Mouse (Mus musculus) hindbrain, embryonic 15.5 days (tissue): ENCODE measurements around the gene Mst1r. TPM values are rescaled to one million over a fixed set of nuclear protein-coding genes. Genes with fewer than 3 reads are reported as not detected.
A peak's percentile ranks its signal among the peaks of the same experiment; 100 is the strongest.

Source experiments
- ATAC-seq: fragments of 200-750 bp; cut with Nextera tagmentation; 2 replicates; pipeline ENCODE4 v1.8.0; 2017; ENCODE audit warnings: low read depth, moderate number of reproducible peaks, moderate TSS enrichment; ENCODE audit not compliant: low FRiP score
- H3K27ac ChIP-seq: fragments of 300-500 bp; sonication (generic); replicated peaks from 2 replicates; pipeline ENCODE4 v1.5.1; 2015; ENCODE audit warnings: mild to moderate bottlenecking, inconsistent platforms
- H3K27me3 ChIP-seq: fragments of 300-500 bp; sonication (generic); 2 replicates; pipeline ENCODE4 v1.6.1; 2015; ENCODE audit warnings: control low read depth, inconsistent platforms
- H3K36me3 ChIP-seq: fragments of 300-500 bp; sonication (generic); 2 replicates; pipeline ENCODE4 v1.6.1; 2015; ENCODE audit warnings: control low read depth, inconsistent platforms
- H3K4me1 ChIP-seq: fragments of 300-500 bp; sonication (generic); replicated peaks from 2 replicates; pipeline ENCODE4 v1.6.1; 2015; ENCODE audit warnings: control low read depth, inconsistent platforms
- H3K4me2 ChIP-seq: fragments of 300-500 bp; sonication (generic); 2 replicates; pipeline ENCODE4 v1.6.1; 2015; ENCODE audit warnings: moderate library complexity, mild to moderate bottlenecking, inconsistent platforms
- H3K4me3 ChIP-seq: fragments of 300-500 bp; sonication (generic); 2 replicates; pipeline ENCODE4 v1.5.1; 2015; ENCODE audit warnings: mild to moderate bottlenecking, inconsistent platforms
- H3K9ac ChIP-seq: fragments of 300-500 bp; sonication (generic); 2 replicates; pipeline ENCODE4 v1.6.1; 2015; ENCODE audit warnings: inconsistent platforms
- H3K9me3 ChIP-seq: fragments of 300-500 bp; sonication (generic); 2 replicates; pipeline ENCODE4 v1.6.1; 2016; ENCODE audit warnings: control low read depth, inconsistent platforms
- WGBS: fragments of 180-500 bp; shearing (Covaris S2); methylation state at CpG from one replicate; pipeline ENCODE4 v1.1.7; 2015; 5-methylcytosine and 5-hydroxymethylcytosine counted together
- polyA plus RNA-seq: library from polyadenylated mRNA; unstranded; fragments of >200 nt; fragmentation: Nextera tagmentation; extraction: Ambion mirVana; gene quantifications from 2 replicates; pipeline ENCODE4 v1.2.1, GENCODE M21; 2015

Gene Mst1r
- polyA plus RNA-seq, 1 experiment from 2014 or later = 1.9 TPM

DNA sequence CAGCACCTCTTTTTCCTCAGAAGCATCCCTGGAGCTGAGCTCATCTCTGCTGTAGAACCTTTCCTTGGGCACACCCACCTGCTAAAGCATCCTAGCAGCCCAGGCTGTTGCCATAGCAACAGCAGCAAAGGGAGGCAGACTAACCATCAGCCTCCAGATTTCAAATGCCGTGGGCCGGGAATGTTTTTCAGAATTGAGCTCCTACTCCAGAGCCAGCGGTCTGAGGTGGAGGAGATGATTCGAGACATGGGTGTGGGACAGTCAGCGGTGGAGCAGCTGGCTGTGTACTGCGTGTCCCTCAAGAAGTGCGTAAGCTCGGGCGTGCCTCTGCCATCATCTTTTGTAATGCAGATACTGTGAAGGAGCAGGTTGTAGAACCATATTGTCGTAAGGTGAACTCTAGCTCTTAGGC, 54.7 kb downstream of the Mst1r start:
- Histone ChIP-seq H3K4me3 (0 out of 2 replicates have a peak overlapping the region, but pooled peaks have one; percentile 7), H3K4me1 (peaks cover 22% of the 10 kb centered on the region), H3K27me3 (no peaks in the 10 kb centered on the region), H3K27ac (peak overlapping the region; percentile 82), H3K9ac (0 out of 2 replicates have a peak overlapping the region, but pooled peaks have one; percentile 8), H3K9me3 (no peaks in the 10 kb centered on the region), H3K4me2 (peak overlapping the region; percentile 44), H3K36me3 (no peaks in the 10 kb centered on the region)
- peak; percentile 78 for ATAC-seq
- 60% methylated on average over 10 of the region's 10 CpGs for WGBS

DNA sequence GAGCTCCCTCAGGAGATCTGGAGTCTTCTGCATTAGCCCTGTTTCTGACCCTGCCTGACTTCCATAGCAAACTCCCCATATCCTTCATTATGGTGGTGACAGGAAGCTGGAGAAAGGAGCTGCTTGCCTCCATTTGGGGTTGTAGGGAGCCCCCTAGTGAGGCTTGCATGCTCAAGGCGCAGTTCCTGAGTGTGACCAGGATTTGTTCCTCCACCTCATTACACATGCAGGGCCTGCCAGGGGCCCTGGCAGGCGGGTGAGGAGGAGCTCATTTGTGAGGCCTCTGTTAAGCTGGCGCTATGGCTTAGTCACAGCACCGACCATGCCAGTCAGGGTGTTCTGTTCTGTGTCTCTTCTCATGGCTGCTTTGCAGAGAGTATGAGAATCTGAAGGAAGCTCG, 55.2 kb downstream of the Mst1r start:
- Histone ChIP-seq H3K4me3 (no peak overlapping the region), H3K4me2 (peak overlapping the region; percentile 44), H3K27me3 (no peaks in the 10 kb centered on the region), H3K27ac (peak overlapping the region; percentile 82), H3K36me3 (no peaks in the 10 kb centered on the region), H3K9ac (no peak overlapping the region), H3K4me1 (peaks cover 22% of the 10 kb centered on the region), H3K9me3 (no peaks in the 10 kb centered on the region)
- 44% methylated on average over 5 of the region's 5 CpGs for WGBS
- ATAC-seq = peak; percentile 52; the same call in 1 of the 2 replicates

DNA sequence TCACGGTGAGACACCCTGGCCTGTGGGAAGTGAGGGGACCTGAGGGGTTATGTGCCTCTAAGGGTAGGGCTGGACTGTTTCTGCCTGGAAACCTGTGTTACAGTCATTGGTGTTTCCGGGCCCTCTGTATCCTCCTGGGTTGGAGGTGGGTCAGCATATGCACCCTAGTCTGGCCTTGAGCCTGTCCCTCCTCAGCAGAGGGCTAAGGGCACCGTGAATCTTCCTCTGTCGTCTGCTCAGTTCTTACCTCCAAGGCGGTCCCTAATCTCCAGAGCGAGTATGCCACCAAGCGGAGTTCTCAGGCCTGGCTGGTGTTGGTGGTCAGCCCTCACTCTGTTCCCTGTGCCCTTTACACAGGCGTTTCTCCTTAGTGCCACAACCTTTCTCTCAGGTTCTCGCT, 56.2 kb downstream of the Mst1r start:
- Histone ChIP-seq H3K4me2 (no peak overlapping the region), H3K4me1 (peaks cover 22% of the 10 kb centered on the region), H3K36me3 (no peaks in the 10 kb centered on the region), H3K4me3 (no peak overlapping the region), H3K27ac (no peak overlapping the region), H3K9ac (no peak overlapping the region), H3K9me3 (no peaks in the 10 kb centered on the region), H3K27me3 (no peaks in the 10 kb centered on the region)
- ATAC-seq = no peak
- WGBS = 94% methylated on average over 9 of the region's 9 CpGs

DNA sequence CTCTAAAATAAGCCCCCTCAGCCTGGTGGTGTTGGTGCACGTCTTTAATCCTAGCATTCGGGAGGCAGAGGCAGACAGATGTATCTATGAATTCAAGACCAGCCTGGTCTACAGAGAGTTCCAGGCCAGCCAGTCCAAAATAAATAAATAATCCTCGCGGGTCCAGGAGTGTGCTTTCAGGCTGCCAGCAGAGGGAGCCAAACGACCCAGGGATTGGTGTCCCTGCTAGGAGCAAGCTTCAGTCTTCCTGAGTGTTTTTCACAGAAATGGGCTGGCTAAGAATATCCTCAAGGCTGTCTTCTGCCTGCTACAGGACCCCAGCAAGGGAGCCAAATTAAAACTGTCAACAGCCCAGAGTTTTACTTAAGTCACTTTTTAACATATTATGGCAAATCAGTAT, 57.0 kb downstream of the Mst1r start:
- WGBS = 26% methylated on average over 5 of the region's 5 CpGs
- H3K27me3 ChIP-seq = no peaks in the 10 kb centered on the region
- no peak overlapping the region for H3K27ac ChIP-seq
- peaks cover 22% of the 10 kb centered on the region for H3K4me1 ChIP-seq
- no peaks in the 10 kb centered on the region for H3K36me3 ChIP-seq
- ATAC-seq = no peak
- no peak overlapping the region for H3K4me3 ChIP-seq
- H3K9me3 ChIP-seq = no peaks in the 10 kb centered on the region
- H3K4me2 ChIP-seq = no peak overlapping the region
- no peak overlapping the region for H3K9ac ChIP-seq

DNA sequence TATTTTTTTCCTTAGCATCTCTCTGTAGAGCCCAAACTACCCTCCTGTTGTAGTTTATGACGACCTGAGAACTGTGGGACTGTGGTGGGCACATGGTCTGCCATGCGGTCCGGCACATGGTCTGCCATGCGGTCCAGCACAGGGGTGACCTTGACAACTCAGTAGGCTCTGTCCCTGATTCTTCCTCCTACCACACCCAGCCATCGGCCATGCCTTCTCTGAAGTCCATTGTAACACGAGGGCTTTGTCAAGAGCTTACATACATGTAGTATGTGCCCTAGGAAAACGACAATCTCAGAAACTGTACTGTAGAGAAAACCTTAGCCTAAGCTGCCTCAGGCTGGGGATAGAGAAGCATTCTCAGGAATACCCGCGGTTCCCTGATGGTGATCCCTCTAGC, 58.0 kb downstream of the Mst1r start:
- H3K9ac ChIP-seq = no peak overlapping the region
- H3K4me1 ChIP-seq = peaks cover 22% of the 10 kb centered on the region
- H3K9me3 ChIP-seq = no peaks in the 10 kb centered on the region
- no peak for ATAC-seq
- H3K36me3 ChIP-seq = no peaks in the 10 kb centered on the region
- no peak overlapping the region for H3K4me3 ChIP-seq
- WGBS = 97% methylated on average over 9 of the region's 9 CpGs
- H3K27ac ChIP-seq = no peak overlapping the region
- no peaks in the 10 kb centered on the region for H3K27me3 ChIP-seq
- no peak overlapping the region for H3K4me2 ChIP-seq

DNA sequence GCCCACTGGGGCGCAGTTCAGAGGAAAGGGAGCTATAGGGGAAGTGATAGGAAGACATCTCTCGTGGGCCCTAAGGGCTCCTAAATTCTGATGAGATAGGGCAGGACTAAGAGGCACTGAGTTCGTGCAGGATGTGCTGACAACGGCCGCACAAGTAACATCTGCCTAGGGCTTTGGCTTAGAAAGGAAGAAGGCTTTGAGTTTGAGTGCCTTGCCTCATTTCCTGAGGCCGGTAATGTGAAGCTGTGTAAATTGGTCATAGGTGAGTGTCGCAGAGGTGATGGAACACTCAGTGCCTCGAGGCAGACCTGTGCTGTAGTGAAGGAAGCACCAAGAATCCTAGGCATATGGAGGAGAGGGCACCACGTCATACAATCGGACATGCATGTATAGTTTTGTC, 60.0 kb downstream of the Mst1r start:
- no peaks in the 10 kb centered on the region for H3K9me3 ChIP-seq
- 95% methylated on average over 10 of the region's 10 CpGs for WGBS
- H3K9ac ChIP-seq = no peak overlapping the region
- ATAC-seq = no peak
- H3K4me1 ChIP-seq = peaks cover 8% of the 10 kb centered on the region
- H3K4me3 ChIP-seq = no peak overlapping the region
- no peak overlapping the region for H3K27ac ChIP-seq
- H3K27me3 ChIP-seq = no peaks in the 10 kb centered on the region
- H3K36me3 ChIP-seq = no peaks in the 10 kb centered on the region
- H3K4me2 ChIP-seq = no peak overlapping the region

DNA sequence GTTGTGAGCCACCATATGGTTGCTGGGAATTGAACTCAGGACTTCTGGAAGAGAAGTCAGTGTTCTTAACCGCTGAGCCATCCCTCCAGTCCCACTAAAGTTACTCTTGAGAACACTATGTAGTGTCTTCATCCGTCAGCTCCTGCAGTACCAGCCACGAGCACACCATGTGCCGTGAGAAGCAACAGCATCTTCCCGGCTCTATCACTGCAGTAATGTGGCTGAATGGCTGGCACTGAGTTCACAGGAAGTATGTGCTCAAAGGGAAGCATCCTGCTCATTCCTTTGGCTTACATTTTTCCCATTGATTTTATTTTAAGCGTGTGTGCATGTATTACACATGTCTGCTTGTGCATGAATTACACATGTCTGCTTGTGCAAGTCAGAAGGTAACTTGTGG, 60.8 kb downstream of the Mst1r start:
- peaks cover under 1% of the 10 kb centered on the region for H3K4me1 ChIP-seq
- no peaks in the 10 kb centered on the region for H3K27me3 ChIP-seq
- no peak overlapping the region for H3K4me2 ChIP-seq
- no peak overlapping the region for H3K4me3 ChIP-seq
- H3K9ac ChIP-seq = no peak overlapping the region
- ATAC-seq = no peak
- H3K9me3 ChIP-seq = no peaks in the 10 kb centered on the region
- WGBS = 89% methylated on average over 6 of the region's 6 CpGs
- H3K36me3 ChIP-seq = no peaks in the 10 kb centered on the region
- no peak overlapping the region for H3K27ac ChIP-seq

DNA sequence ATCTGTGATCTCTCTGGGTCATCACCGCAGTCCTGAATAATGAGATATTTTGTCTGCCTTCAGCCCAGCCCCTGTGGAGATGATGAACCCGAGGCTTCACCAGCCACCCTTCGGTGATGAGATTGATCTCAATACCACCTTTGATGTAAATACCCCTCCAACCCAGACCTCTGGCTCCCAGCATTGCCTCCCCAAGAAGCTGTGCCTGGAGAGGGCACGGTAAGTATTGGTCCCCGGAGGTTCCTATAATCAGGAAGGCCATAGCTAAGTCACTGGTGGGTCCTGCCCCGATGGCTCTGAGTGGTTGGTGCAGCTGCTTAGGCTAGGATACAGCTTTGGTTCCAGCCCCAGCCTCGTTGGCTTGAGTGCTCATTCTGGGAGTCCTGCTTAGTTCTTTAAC, 61.9 kb downstream of the Mst1r start:
- no peak overlapping the region for H3K4me2 ChIP-seq
- H3K9me3 ChIP-seq = no peaks in the 10 kb centered on the region
- no peaks in the 10 kb centered on the region for H3K27me3 ChIP-seq
- no peaks in the 10 kb centered on the region for H3K36me3 ChIP-seq
- H3K4me3 ChIP-seq = no peak overlapping the region
- H3K9ac ChIP-seq = no peak overlapping the region
- no peak overlapping the region for H3K27ac ChIP-seq
- H3K4me1 ChIP-seq = no peaks in the 10 kb centered on the region
- WGBS = 92% methylated on average over 7 of the region's 7 CpGs
- no peak for ATAC-seq

Other genes with a start within 250 kb of the Mst1r start
- 41.4 and 43.3 TPM in 2 replicates for gene Slc38a3, start 237.3 kb upstream of the Mst1r start, polyA plus RNA-seq
- 2.0 and 3.6 TPM in 2 replicates for gene Gnat1, start 227.2 kb upstream of the Mst1r start, polyA plus RNA-seq
- 14.0 and 18.5 TPM in 2 replicates for gene Sema3f, start 196.4 kb upstream of the Mst1r start, polyA plus RNA-seq
- gene Rbm5, start 135.9 kb upstream of the Mst1r start, polyA plus RNA-seq = 230 and 247 TPM in 2 replicates
- gene Rbm6, start 33.6 kb upstream of the Mst1r start, polyA plus RNA-seq = 94.5 and 97.0 TPM in 2 replicates
- gene Mon1a, start 18.7 kb upstream of the Mst1r start, polyA plus RNA-seq = 22.9 and 24.3 TPM in 2 replicates
- gene Actl11, start 21.6 kb downstream of the Mst1r start, polyA plus RNA-seq = not detected in 2 replicates
- 38.9 and 47.2 TPM in 2 replicates for gene Camkv, start 28.8 kb downstream of the Mst1r start, polyA plus RNA-seq
- gene Traip, start 43.3 kb downstream of the Mst1r start, polyA plus RNA-seq = 8.4 and 10.5 TPM in 2 replicates
- gene Uba7, start 68.6 kb downstream of the Mst1r start, polyA plus RNA-seq = 6.4 and 8.2 TPM in 2 replicates
- 1.1 and 1.5 TPM in 2 replicates for gene Gm20661, start 76.2 kb downstream of the Mst1r start, polyA plus RNA-seq
- gene Inka1, start 79.0 kb downstream of the Mst1r start, polyA plus RNA-seq = 17.9 and 20.2 TPM in 2 replicates
- gene Cdhr4, start 85.6 kb downstream of the Mst1r start, polyA plus RNA-seq = 2.5 and 3.8 TPM in 2 replicates
- 0.80 TPM in 1 of 2 replicates, not detected in the other for gene Gm20662, start 89.5 kb downstream of the Mst1r start, polyA plus RNA-seq
- gene Ip6k1, start 95.6 kb downstream of the Mst1r start, polyA plus RNA-seq = 102 and 112 TPM in 2 replicates
- gene Gmppb, start 142.4 kb downstream of the Mst1r start, polyA plus RNA-seq = 21.2 and 23.9 TPM in 2 replicates
- 2.6 and 2.9 TPM in 2 replicates for gene Amigo3, start 146.3 kb downstream of the Mst1r start, polyA plus RNA-seq
- 0.18 TPM in 1 of 2 replicates, not detected in the other for gene Mst1, start 173.6 kb downstream of the Mst1r start, polyA plus RNA-seq
- 48.9 TPM in 2 replicates for gene Rnf123, start 176.5 kb downstream of the Mst1r start, polyA plus RNA-seq
- 52.2 and 62.2 TPM in 2 replicates for gene Apeh, start 187.7 kb downstream of the Mst1r start, polyA plus RNA-seq